Mouse (Mus musculus): ENCODE data around the gene Rac3.
"Not testable (repeated sequence)": the region's sequence is repeated elsewhere in the genome, so short reads cannot be mapped to it uniquely, and the experiment has no call there.

Rac3 gene

GRCm38 (mm10) chr11:120729432-120730050 lies 8.3 kb downstream of the Rac3 start:
- peak; percentile 88 for DNase-seq

DNA sequence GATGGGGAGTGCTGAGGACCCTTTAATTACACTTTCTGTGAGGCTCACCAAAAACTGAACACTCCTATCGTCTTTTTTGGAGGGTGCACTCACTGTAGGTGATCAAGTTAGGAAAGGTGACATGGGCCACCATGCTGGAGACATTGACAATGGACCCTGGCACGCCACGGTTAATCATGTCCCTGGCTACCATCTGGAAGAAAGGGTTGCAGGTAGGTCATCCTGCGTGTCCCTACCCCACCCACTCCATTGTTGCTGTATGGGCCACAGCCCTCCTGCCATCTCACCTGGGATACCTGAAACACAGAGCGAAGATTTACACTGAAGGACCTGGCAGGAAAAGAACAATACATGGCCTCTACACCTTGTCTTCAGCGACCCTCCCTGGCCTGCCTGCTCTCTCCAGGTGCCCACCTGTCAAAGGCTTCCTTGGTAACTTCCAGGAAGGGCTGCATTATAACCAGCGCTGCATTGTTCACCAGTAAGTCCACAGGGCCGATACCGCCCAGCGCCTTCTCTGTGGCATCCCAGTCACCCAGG lies 9.1 kb downstream of the Rac3 start:
- DNase-seq = no peak

- DNase-seq = no peak
Measured at GRCm38 (mm10) chr11:120731395-120731794, 10.1 kb downstream of the Rac3 start.

GRCm38 (mm10) chr11:120731858-120732680 lies 10.8 kb downstream of the Rac3 start, which contains the start of gene Cbr2:
TSS of gene Cbr2 (minus strand) at chr11:120732114.
- peak; percentile 79 for DNase-seq

DNA sequence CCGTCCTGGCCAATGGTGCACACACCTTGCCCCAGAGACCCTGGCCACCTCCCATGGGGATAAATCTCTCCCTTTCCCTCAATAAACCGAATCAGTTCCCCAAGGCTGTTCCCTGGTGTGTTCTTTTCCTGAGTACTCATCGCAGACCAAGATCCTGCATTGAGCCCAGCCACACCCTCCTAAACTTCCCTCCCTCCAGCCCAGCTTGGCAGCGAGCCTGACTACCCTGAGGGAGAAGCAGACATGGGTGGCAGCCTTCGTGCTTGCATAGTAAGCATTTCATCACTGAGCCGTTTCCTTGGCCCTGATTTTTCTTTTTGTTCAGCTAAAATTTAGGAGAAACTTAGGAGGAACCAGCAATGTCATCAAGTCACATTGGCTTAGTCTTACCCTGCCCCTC lies 12.3 kb downstream of the Rac3 start:
- DNase-seq = peak; percentile 86

DNA sequence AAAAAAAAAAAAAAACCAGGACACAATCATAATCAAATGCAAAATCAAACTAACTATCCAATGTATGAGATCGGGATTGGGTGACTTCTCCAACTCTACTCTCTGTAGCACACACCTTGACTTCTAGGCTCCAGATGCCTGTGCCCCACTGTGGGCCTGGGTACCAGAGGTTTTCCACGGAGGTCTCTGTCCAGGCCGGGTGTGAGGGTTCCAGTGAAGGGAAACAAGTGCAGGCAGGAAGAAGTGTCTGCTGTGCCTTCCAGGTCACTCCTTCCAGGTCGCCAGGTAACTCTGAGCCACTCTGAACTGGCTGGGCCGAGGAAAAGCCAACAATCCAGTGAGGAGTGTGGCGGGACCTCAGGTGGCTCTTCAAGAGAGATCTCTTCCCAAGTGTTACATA lies 15.2 kb downstream of the Rac3 start:
- DNase-seq = no peak

- no peak for DNase-seq
Measured at GRCm38 (mm10) chr11:120740981-120741380, 19.7 kb downstream of the Rac3 start.

- peak; percentile 91 for DNase-seq
Measured at GRCm38 (mm10) chr11:120744121-120744701, 22.9 kb downstream of the Rac3 start.

DNA sequence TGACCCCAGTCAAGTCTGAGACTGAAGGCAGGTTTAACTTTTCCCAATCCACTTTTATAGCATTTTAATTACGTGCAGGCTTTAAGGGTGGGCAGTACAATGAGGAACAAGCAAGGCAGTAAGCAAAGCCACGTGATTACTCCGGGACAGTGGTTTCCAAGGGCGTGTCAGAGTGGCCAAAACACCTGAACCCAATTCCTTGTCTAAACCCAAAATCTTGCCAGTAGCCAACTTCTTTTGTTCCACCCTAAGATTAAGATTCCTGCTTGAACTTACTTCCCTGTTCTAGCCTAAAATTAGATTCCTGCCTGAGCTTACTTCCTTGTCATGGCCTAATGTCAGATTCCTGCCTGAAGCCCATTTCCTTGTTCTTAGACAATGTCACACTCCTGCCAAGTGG lies 26.7 kb downstream of the Rac3 start:
- peak; percentile 60 for DNase-seq

- peak; percentile 79 for DNase-seq
Measured at GRCm38 (mm10) chr11:120749430-120749829, 28.2 kb downstream of the Rac3 start.

GRCm38 (mm10) chr11:120751606-120752005 lies 30.3 kb downstream of the Rac3 start:
- no peak for DNase-seq

DNA sequence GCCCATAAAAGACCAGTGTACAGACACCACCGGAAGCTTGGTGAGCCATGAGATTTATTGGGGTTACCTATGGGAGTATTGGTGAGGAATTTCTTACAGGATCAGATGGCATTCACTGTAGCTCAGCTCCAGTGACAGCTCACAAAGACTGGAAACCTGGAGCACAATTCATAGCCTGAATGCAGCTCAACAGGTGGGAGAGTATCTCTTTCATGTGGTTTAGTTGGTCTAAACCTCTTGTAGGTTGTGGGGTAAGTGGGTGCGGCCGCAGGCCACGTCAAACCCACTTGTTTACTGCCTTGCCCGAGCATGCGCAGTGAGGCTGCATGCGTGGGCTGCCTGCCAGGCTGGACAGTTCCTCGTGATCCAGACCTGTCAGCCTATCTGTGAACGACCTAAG lies 39.0 kb downstream of the Rac3 start:
- DNase-seq = no peak

GRCm38 (mm10) chr11:120761811-120762671 lies 40.8 kb downstream of the Rac3 start:
- no peak for DNase-seq

DNA sequence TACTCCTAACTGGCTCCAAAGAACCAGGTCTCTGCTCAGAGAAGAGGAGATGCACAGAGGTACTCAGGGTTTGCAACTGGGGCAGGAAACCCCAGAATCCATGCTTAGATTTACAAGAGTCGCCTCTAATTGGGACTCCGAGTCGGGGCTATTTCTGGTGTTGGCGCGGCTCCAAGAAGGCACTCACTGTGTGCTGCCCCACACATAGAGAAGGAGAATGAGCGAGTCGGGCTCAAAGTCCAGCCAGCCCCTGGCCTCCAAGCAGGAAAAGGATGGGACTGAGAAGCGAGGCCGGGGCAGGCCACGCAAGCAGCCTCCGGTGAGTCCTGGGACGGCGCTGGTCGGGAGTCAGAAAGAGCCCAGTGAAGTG lies 41.4 kb downstream of the Rac3 start, which contains the start of gene Hmga1b:
Gene Hmga1b, plus strand, starts transcription at position 123 of the 370 bp plus-strand sequence.
- not testable (repeated sequence) for DNase-seq

DNA sequence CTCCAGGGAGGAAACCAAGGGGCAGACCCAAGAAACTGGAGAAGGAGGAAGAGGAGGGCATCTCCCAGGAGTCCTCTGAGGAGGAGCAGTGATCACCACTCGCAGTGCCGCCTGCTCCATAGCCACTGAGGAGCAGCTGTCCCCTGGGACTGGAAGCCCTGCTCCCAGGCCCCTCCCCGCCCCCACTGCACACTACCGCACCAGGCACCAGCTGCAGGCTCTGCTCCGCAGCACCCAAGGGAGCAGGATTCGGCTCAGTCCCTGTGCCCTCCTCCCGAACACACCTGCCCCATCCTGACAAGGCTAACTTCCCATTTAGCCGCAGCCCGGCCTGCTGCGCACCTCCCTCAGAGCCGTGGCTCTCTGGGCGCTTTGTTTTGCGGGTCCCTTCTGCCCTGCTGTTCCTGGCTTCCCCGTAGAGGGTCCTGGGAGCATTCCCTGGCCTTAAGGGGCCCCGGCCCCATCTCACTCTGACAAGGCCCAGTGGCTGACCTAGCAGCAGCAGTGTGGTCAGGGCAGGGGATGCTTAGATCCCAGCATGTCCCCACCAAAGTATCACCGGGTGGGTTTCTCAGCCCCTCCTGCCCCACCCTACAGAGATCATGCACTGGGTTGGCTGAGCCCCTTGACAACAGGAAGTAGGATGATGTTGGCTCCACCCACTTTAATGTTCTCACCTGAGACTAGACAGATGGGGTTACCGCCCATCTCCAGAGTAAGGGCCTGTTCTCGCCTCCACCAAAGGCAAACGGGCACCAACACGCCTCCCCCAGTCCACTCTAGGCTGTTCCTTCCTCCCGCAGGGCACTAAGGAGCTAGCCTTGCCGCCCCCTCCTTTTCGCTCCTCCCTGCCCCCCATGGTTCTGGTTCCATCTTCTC lies 42.1 kb downstream of the Rac3 start:
- not testable (repeated sequence) for DNase-seq

- DNase-seq = not testable (repeated sequence)
Measured at GRCm38 (mm10) chr11:120767023-120767422, 45.8 kb downstream of the Rac3 start.

DNA sequence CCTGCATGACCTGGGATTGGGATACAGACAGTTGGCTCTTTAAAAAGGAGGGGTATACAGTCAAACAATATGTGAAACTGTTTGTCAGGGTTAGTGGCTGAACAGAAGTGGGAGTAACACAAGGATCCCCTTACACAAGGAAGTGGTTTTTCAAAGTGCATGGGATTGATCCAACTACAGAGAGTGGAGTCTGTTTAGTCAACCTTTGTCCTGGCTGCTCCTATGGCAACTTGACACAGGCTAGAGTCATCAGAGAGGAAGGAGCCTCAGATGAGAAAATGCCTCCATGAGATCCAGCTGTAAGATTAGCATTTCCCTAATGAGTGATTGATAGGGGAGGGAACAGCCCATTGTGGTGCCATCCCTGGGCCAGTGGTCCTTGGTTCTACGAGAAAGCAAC lies 46.9 kb downstream of the Rac3 start:
- peak; percentile 58 for DNase-seq

DNA sequence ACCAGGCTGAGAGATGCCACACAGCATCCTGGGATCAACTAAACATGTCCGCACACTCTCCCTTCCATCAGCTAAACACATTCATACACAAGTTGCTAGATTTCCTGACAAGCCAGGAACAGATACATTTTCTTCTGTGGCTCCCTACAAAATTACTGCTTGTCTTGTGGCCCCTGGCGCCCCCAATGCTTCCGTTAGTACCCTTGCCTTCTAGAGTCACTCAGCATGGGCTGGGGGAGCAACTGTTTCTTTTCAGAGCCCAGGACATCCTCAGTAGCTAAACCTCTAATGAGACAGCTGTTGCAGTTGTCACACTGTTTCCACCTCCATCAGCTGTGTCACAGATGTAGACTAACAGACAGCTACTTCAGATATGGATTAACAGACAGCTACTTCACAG lies 51.5 kb downstream of the Rac3 start:
- DNase-seq = no peak
